Mouse (Mus musculus): ENCODE measurements around the gene Ptprj. TPM values are rescaled to one million over a fixed set of nuclear protein-coding genes. Genes with fewer than 3 reads are reported as not detected.
A peak's percentile ranks its signal among the peaks of the same experiment; 100 is the strongest.
"Not testable (repeated sequence)": the region's sequence is repeated elsewhere in the genome, so short reads cannot be mapped to it uniquely, and the experiment has no call there.

The Ptprj gene
- polyA plus RNA-seq, 1 experiment from 2014 or later: 7.2 TPM

DNA sequence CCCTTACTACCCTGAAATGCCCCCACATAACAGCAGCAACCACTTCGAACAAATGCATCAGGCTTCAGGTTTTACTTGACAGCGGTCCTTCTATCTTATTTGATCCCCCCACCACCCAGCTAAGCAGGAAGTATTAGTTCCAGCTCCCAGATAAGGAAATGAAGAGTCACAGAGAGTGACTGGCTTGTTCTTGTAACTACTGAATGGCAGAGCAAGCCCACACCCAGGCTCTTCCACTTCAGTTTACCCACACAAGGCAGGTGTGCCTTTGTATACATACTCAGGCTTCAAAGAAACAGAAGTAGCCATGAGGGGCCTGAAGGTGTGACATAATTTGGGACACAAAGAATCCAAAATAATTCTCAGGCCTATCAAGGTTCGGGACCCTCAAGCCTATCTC lies 5.3 kb downstream of the Ptprj start:
- DNase-seq (ENCODE audit: low spot score): no peak
- ATAC-seq (replicated peaks; ENCODE audit: low FRiP score, low read depth): no peak
- no peak for TF ChIP-seq CTCF (IDR thresholded peaks at IDR 0.05; ENCODE audit: low read depth)
- H3K27me3 ChIP-seq (ENCODE audit: insufficient read depth, low read length): no peaks in the 10 kb centered on the region
- H3K4me1 ChIP-seq (replicated peaks; ENCODE audit: insufficient read depth, low read length): no peaks in the 10 kb centered on the region
- WGBS: 77% methylated on average over 3 of the region's 3 CpGs
- H3K27ac ChIP-seq: 0 out of 2 replicates have a peak overlapping the region, but pooled peaks have one; percentile 13
- no peaks in the 10 kb centered on the region for H3K9me3 ChIP-seq (replicated peaks; ENCODE audit: low read length)
- no peak overlapping the region for H3K4me2 ChIP-seq (ENCODE audit: low read length)
- no peaks in the 10 kb centered on the region for H3K36me3 ChIP-seq (ENCODE audit: insufficient read depth, low read length)
- no peak overlapping the region for H3K9ac ChIP-seq (ENCODE audit: low read depth, low read length)
- H3K4me3 ChIP-seq (replicated peaks; ENCODE audit: low read depth, low read length): no peak overlapping the region

DNA sequence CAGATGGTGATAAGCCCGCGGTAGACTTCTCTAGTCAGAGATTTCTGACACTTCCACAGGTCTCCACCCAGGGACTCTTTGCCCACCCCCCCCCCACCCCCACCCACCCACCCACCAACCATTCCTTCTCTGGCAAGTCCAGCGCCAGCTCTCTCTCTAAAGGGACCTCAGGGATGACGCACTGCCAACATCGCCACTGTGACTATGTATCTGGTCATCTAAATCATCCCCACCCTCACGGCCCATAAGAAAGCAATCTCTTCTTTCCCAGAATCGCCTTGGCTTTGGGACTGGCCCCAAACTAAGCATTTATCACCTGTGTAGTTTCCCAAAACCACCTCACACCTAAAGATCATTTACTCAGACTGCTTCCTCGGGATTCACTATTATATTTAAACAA lies 5.9 kb downstream of the Ptprj start:
- no peak for DNase-seq (ENCODE audit: low spot score)
- Histone ChIP-seq H3K27ac (no peak overlapping the region), H3K4me1 (replicated peaks; ENCODE audit: insufficient read depth, low read length) (no peaks in the 10 kb centered on the region), H3K9ac (ENCODE audit: low read depth, low read length) (no peak overlapping the region), H3K4me3 (replicated peaks; ENCODE audit: low read depth, low read length) (no peak overlapping the region), H3K36me3 (ENCODE audit: insufficient read depth, low read length) (no peaks in the 10 kb centered on the region), H3K9me3 (replicated peaks; ENCODE audit: low read length) (no peaks in the 10 kb centered on the region), H3K4me2 (ENCODE audit: low read length) (no peak overlapping the region), H3K27me3 (ENCODE audit: insufficient read depth, low read length) (no peaks in the 10 kb centered on the region)
- no peak for TF ChIP-seq CTCF (IDR thresholded peaks at IDR 0.05; ENCODE audit: low read depth)
- no peak for ATAC-seq (replicated peaks; ENCODE audit: low FRiP score, low read depth)
- 64% methylated on average over 8 of the region's 8 CpGs for WGBS

DNA sequence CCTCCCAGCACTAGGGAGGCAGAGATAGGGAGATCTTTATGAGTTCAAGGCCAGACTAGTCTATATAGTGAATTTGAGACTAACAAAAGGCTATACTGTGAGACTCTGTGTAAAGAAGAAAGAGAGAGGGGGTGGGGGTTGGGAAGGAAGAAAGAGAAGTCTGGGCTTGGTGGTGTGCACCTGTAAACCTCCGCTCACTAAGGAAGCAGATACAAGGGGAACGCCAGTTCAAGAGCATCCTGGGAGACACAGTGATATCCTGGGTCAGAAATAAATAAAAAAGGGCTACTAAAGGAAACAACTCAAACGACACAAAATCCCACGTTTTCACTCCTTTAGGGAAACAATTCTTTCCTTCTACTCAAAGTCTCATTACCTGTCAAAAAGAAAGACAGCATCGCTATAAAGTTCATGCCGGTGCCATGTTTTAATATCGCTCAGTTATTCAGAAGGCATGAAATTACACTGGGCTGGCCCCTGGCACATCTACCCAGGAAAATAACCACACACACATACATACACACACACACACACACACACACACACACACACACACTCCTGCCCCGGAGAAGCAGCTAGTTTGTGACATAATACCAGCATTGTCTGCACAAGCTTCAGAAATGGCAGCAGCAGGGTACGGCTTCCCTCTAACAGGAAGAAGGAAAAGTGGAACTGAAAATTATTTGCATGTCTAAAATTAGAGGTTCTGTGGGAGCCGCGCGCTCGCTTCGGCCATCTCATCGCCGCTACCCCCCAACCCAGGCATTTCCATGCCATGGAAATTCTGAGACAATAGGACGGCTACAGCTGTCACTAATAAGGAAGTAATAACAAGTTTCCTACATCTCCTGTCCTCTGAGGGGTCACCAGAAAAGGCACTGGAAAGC lies 6.6 kb downstream of the Ptprj start:
- Histone ChIP-seq H3K27ac (no peak overlapping the region), H3K36me3 (ENCODE audit: insufficient read depth, low read length) (no peaks in the 10 kb centered on the region), H3K27me3 (ENCODE audit: insufficient read depth, low read length) (no peaks in the 10 kb centered on the region), H3K4me2 (ENCODE audit: low read length) (no peak overlapping the region), H3K4me3 (replicated peaks; ENCODE audit: low read depth, low read length) (no peak overlapping the region), H3K9me3 (replicated peaks; ENCODE audit: low read length) (no peaks in the 10 kb centered on the region), H3K9ac (ENCODE audit: low read depth, low read length) (no peak overlapping the region), H3K4me1 (replicated peaks; ENCODE audit: insufficient read depth, low read length) (no peaks in the 10 kb centered on the region)
- TF ChIP-seq CTCF (IDR thresholded peaks at IDR 0.05; ENCODE audit: low read depth): no peak
- no peak for DNase-seq (ENCODE audit: low spot score)
- ATAC-seq (replicated peaks; ENCODE audit: low FRiP score, low read depth): no peak
- WGBS: 64% methylated on average over 17 of the region's 17 CpGs

DNA sequence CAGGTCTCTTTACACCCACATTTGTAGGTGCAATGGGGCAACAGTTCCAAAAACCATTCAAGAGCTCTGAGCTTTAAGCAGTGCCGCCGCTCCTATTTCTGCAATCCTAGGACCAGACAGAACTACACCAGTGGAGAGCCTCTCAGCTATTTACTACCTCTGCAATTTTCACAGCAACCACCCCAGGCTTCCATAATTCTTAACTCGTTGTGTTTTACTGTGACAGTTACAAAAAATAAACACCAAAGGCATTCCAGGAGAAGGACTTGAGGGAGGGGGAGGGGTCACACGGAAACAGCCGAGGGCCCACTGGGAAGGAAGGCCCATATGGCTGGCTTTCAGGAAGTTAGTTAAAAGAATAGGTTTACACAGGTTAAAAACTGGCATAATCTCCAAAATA lies 8.3 kb downstream of the Ptprj start:
- Histone ChIP-seq H3K27ac (no peak overlapping the region), H3K4me1 (replicated peaks; ENCODE audit: insufficient read depth, low read length) (no peaks in the 10 kb centered on the region), H3K4me2 (ENCODE audit: low read length) (no peak overlapping the region), H3K36me3 (ENCODE audit: insufficient read depth, low read length) (no peaks in the 10 kb centered on the region), H3K9me3 (replicated peaks; ENCODE audit: low read length) (no peaks in the 10 kb centered on the region), H3K9ac (ENCODE audit: low read depth, low read length) (no peak overlapping the region), H3K27me3 (ENCODE audit: insufficient read depth, low read length) (no peaks in the 10 kb centered on the region), H3K4me3 (replicated peaks; ENCODE audit: low read depth, low read length) (no peak overlapping the region)
- no peak for ATAC-seq (replicated peaks; ENCODE audit: low FRiP score, low read depth)
- WGBS: 27% methylated on average over 5 of the region's 5 CpGs
- no peak for TF ChIP-seq CTCF (IDR thresholded peaks at IDR 0.05; ENCODE audit: low read depth)
- no peak for DNase-seq (ENCODE audit: low spot score)

DNA sequence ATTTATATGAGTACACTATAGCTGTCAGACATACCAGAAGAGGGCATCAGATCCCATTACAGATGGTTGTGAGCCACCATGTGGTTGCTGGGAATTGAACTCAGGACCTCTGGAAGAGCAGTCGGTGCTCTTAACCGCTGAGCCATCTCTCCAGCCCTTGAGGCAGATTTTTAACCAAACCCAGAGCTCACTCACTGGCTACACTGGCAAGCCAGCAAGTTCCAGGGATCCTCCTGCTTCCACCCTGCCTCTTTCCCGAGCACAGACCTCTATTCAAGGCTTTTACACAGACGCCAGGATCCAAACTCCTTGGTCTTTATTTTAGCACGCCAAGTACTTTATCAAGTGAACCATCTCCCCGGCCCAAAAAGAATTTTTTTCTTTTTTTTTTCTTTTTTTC lies 9.0 kb downstream of the Ptprj start:
- H3K27me3 ChIP-seq (ENCODE audit: insufficient read depth, low read length); H3K4me1 ChIP-seq (replicated peaks; ENCODE audit: insufficient read depth, low read length); H3K9me3 ChIP-seq (replicated peaks; ENCODE audit: low read length); H3K4me2 ChIP-seq (ENCODE audit: low read length); ATAC-seq (replicated peaks; ENCODE audit: low FRiP score, low read depth); H3K36me3 ChIP-seq (ENCODE audit: insufficient read depth, low read length); DNase-seq (ENCODE audit: low spot score); H3K9ac ChIP-seq (ENCODE audit: low read depth, low read length); H3K27ac ChIP-seq; H3K4me3 ChIP-seq (replicated peaks; ENCODE audit: low read depth, low read length): not testable (repeated sequence)
- WGBS: 83% methylated on average over 6 of the region's 6 CpGs

DNA sequence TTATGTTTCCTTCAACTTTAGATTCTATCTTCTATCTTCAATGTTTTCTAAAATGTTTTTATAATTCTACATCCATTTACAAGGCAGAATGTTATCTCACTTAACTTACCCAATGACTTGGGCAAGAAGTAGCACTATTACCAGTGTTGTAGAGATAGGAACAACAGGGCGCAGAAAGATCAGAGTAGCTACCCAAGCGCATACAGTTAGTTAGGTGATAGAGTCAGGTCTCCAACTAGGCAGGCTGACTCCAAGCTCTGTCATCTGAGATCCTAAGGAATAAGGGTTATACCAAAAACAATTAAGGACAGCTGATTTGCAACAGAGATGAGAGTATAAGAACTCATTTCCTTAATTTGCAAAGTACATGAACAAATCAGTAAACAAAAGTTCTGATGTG lies 9.6 kb downstream of the Ptprj start:
- no peak overlapping the region for H3K4me3 ChIP-seq (replicated peaks; ENCODE audit: low read depth, low read length)
- H3K36me3 ChIP-seq (ENCODE audit: insufficient read depth, low read length): no peaks in the 10 kb centered on the region
- no peak for TF ChIP-seq CTCF (IDR thresholded peaks at IDR 0.05; ENCODE audit: low read depth)
- WGBS: 93% methylated on average over 2 of the region's 2 CpGs
- H3K27me3 ChIP-seq (ENCODE audit: insufficient read depth, low read length): no peaks in the 10 kb centered on the region
- no peak overlapping the region for H3K4me2 ChIP-seq (ENCODE audit: low read length)
- H3K27ac ChIP-seq: no peak overlapping the region
- no peak overlapping the region for H3K9ac ChIP-seq (ENCODE audit: low read depth, low read length)
- DNase-seq (ENCODE audit: low spot score): no peak
- H3K4me1 ChIP-seq (replicated peaks; ENCODE audit: insufficient read depth, low read length): peaks cover 4% of the 10 kb centered on the region; the same call in 1 of the 2 replicates
- no peak for ATAC-seq (replicated peaks; ENCODE audit: low FRiP score, low read depth)
- no peaks in the 10 kb centered on the region for H3K9me3 ChIP-seq (replicated peaks; ENCODE audit: low read length)
